Mouse (Mus musculus): ENCODE results near the gene Zfp566. TPM values are rescaled to one million over a fixed set of nuclear protein-coding genes. Genes with fewer than 3 reads are reported as not detected.

Gene Zfp566
- total RNA-seq, 2 experiments from 2014 or later = 7.0 to 7.2 TPM

GRCm38 (mm10) chr7:30094646-30095429 lies 4.5 kb upstream of the Zfp566 start, which contains the start of gene Zfp260:
Gene Zfp260, plus strand, starts transcription at chr7:30094777.
- TF ChIP-seq CTCF (IDR thresholded peaks at IDR 0.05) = peak; percentile 21
- peak; percentile 86 for DNase-seq (ENCODE audit: extremely low spot score in 1 of 2, low spot score in 2 of 2)
- intact Hi-C loops (cut with DNase I) = loop anchor here (5.0 kb wide), 2 partner anchors 122 to 143 kb away; partner anchors contain the start of gene Zfp74
- Histone ChIP-seq H3K27ac (peak within 1 kb of the TSS; percentile 95), H3K4me3 (peak within 1 kb of the TSS; percentile 58)

GRCm38 (mm10) chr7:30093918-30094415 lies 3.6 kb upstream of the Zfp566 start:
- no peak for DNase-seq (ENCODE audit: extremely low spot score in 1 of 2, low spot score in 2 of 2)
- intact Hi-C loops (cut with DNase I) = loop anchor here (5.0 kb wide), 2 partner anchors 123 to 142 kb away; partner anchors contain the start of gene Zfp74
- no peak for TF ChIP-seq CTCF (IDR thresholded peaks at IDR 0.05)
- Histone ChIP-seq H3K4me3 (peak overlapping the region; percentile 58), H3K27ac (no peak overlapping the region; the same call in none of the 2 replicates)

- Histone ChIP-seq H3K4me3 (no peak overlapping the region), H3K27ac (no peak overlapping the region)
- TF ChIP-seq CTCF (IDR thresholded peaks at IDR 0.05) = no peak
- intact Hi-C loops (cut with DNase I) = loop anchor here (5.0 kb wide), 2 partner anchors 125 to 140 kb away; partner anchors contain the start of gene Zfp74
- no peak for DNase-seq (ENCODE audit: extremely low spot score in 1 of 2, low spot score in 2 of 2)
These were observed 2.3 kb upstream of the Zfp566 start for GRCm38 (mm10) chr7:30092666-30093065.

DNA sequence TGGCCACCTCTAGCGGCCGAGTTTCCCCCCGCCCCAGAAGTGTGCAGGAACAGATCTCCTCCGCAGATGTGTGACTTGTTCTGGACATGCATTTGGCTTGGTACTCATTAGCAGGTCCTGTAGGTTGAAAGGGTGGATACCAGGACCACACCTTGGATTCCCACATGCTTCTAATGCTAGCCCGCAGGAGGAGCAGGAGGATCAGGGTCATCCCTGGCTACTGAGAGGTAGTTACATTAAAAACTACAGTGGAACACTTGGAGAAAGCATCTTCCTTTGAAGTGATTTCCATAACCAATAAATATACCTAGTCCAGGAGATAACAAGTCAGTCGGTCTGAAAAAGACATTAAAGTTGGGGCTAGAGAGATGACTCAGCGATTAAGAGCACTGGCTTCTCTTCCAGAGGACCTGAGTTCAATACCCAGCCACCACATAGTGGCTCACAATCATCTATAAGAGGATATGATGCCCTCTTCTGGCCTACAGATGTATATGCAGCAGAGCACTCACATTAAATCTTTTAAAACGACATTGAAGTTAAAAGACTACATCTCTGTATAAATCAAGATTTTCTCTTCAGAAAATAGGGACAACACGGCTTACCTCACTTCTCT lies 751 bp upstream of the Zfp566 start:
- peak; percentile 56 for TF ChIP-seq CTCF (IDR thresholded peaks at IDR 0.05)

DNA sequence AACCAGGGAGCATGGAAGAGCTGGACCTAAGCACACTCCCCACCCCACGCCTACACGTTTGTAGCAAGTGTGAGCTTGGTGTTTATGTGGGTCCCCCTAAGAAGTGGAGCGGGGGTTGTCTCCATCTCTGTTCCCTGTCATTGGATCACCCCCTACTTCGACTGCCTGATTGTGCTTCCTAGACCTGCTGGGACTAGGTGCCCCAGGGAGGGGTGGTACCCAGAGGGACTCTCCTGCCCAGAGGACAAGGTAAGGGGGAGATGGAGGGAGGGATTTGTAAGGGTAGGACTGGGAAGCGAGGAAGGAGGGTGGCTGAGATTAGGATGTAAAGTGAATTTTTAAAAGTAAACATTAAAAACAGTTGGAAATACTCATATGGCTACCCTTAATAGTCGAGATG lies 922 bp downstream of the Zfp566 start:
- TF ChIP-seq CTCF (IDR thresholded peaks at IDR 0.05) = no peak
- Histone ChIP-seq H3K4me3 (peak overlapping the region; percentile 60), H3K27ac (no peak overlapping the region)
- intact Hi-C loops (cut with DNase I) = loop anchor here (5.0 kb wide), 1 partner anchor 77 kb away; no protein-coding TSS in a partner anchor
- no peak for DNase-seq (ENCODE audit: extremely low spot score in 1 of 2, low spot score in 2 of 2)

More for the DNA sequence above, 751 bp upstream of the Zfp566 start:
- intact Hi-C loops (cut with DNase I) = loop anchor here (1.0 to 5.0 kb wide), 3 partner anchors 40 to 139 kb away; partner anchors contain the start of genes Zfp14 and Zfp74
- peak overlapping the region; percentile 78; the same call in 1 of the 2 replicates for H3K27ac ChIP-seq
- H3K4me3 ChIP-seq = peak overlapping the region; percentile 60
- DNase-seq (ENCODE audit: extremely low spot score in 1 of 2, low spot score in 2 of 2) = no peak

- H3K4me3 ChIP-seq = no peak overlapping the region
- intact Hi-C loops (cut with DNase I) = loop anchor here (5.0 kb wide), 1 partner anchor 74 kb away; no protein-coding TSS in a partner anchor
- peak; percentile 42 to 44 for DNase-seq (ENCODE audit: extremely low spot score in 1 of 2, low spot score in 2 of 2)
- TF ChIP-seq CTCF (IDR thresholded peaks at IDR 0.05) = no peak
- no peak overlapping the region for H3K27ac ChIP-seq
These were observed 3.8 kb downstream of the Zfp566 start for GRCm38 (mm10) chr7:30086524-30086923.

- intact Hi-C loops (cut with DNase I) = no loop called here
- peak; percentile 82 for DNase-seq (ENCODE audit: extremely low spot score in 1 of 2, low spot score in 2 of 2)
- Histone ChIP-seq H3K4me3 (peak within 1 kb of the TSS; percentile 67), H3K27ac (peak within 1 kb of the TSS; percentile 87)
- TF ChIP-seq CTCF (IDR thresholded peaks at IDR 0.05) = no peak
These were observed 17.9 kb downstream of the Zfp566 start, which contains the start of gene Zfp82 for GRCm38 (mm10) chr7:30072146-30073028. Gene Zfp82, minus strand, starts transcription at chr7:30072900.

GRCm38 (mm10) chr7:30064622-30065021 lies 25.7 kb downstream of the Zfp566 start:
- DNase-seq (ENCODE audit: extremely low spot score in 1 of 2, low spot score in 2 of 2) = no peak
- TF ChIP-seq CTCF (IDR thresholded peaks at IDR 0.05) = peak; percentile 48
- intact Hi-C loops (cut with DNase I) = no loop called here
- H3K4me3 ChIP-seq = no peak overlapping the region
- no peak overlapping the region for H3K27ac ChIP-seq

DNA sequence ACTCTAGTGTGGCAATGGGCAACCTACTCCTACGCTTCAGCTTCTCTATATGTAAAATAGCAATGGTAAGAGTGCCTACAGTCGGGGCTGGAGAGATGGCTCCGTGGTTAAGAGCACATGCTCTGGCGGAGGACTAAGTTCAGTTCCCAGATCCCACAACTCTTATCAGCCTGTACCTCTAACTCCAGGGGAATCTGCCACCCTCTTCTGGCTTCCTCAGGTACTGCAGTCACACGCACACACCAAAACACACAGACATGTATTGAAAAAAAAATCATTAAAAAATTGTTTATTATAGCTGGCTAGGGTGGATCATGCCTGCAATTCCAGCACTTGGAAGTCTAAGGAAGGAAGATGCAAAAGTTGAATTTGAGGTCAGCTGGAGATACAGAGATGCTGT lies 27.8 kb downstream of the Zfp566 start:
- DNase-seq (ENCODE audit: extremely low spot score in 1 of 2, low spot score in 2 of 2) = no peak
- H3K27ac ChIP-seq = no peak overlapping the region
- intact Hi-C loops (cut with DNase I) = no loop called here
- no peak overlapping the region for H3K4me3 ChIP-seq
- TF ChIP-seq CTCF (IDR thresholded peaks at IDR 0.05) = peak; percentile 43

DNA sequence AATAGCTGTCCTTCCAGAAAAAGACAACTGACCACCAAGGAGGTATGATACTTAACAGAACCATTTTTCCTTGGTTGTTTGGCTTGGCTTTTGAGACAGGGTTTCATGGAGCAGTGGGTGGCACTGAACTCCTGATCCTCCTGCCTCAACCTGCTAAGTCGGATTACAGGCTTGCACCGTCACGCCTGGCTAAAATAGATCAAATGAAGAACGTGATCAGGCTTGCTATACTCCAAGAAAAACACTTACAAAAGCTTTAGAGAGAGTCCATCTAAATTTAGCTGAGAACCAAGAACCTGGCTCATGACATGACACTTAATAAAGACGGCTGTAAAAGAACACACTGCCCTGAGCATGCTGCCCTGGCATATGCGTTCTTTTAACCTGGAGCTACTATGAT lies 30.0 kb downstream of the Zfp566 start:
- intact Hi-C loops (cut with DNase I) = no loop called here
- DNase-seq (ENCODE audit: extremely low spot score in 1 of 2, low spot score in 2 of 2) = no peak
- TF ChIP-seq CTCF (IDR thresholded peaks at IDR 0.05) = no peak
- Histone ChIP-seq H3K27ac (no peak overlapping the region), H3K4me3 (no peak overlapping the region)

- no peak for TF ChIP-seq CTCF (IDR thresholded peaks at IDR 0.05)
- Histone ChIP-seq H3K27ac (peak overlapping the region; percentile 17; the same call in 1 of the 2 replicates), H3K4me3 (no peak overlapping the region)
- DNase-seq (ENCODE audit: extremely low spot score in 1 of 2, low spot score in 2 of 2) = no peak
- intact Hi-C loops (cut with DNase I) = no loop called here
These were observed 36.7 kb downstream of the Zfp566 start for GRCm38 (mm10) chr7:30053591-30053990.

All from left cerebral cortex, adult 2 months (tissue).